Mouse (Mus musculus): Measurements from ENCODE around the gene Palm2.

DNA sequence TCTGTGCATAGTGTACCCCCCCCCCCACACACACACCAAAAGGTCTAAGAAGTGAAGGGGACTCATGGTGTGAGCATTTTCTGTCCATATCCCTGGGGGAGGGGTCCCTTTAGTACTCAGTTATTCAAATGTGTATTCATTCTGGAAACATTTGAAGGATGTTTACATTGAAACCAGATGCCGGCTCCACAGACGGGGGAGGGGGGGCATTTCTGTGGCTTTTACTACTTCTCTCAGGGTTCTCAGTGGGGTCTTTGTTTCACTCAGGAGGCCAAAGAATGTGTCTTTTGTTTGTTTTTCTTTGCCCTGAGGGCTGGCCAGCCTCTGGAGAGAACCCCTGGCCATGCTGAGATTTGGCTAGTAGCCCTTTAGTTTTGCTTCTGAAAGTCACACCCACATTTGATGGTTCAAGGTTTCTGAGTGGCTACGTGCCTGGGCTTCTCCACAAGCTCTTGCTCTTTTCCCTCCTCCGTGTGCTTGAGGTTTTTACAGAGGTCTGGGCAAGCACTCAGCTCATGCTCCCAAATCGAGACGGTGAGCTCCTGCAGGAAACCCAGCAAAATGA is 109.7 kb downstream of the Palm2 start:
- TF ChIP-seq CTCF (IDR thresholded peaks at IDR 0.05; ENCODE audit: borderline replicate concordance, extremely low read depth, insufficient read depth, insufficient read length), result no peak
- TF ChIP-seq POLR2A (IDR thresholded peaks at IDR 0.05; ENCODE audit: borderline replicate concordance, extremely low read depth, insufficient read depth, insufficient read length, poor library complexity, severe bottlenecking), result no peak

Data from brain, embryonic 14.5 days (tissue).